Mouse (Mus musculus) adipose tissue, adult 10 weeks (tissue): Measurements from ENCODE around the gene Asb11. TPM values are rescaled to one million over a fixed set of nuclear protein-coding genes. Genes with fewer than 3 reads are reported as not detected.

Experiments used
- polyA plus RNA-seq: library from polyadenylated mRNA; stranded (reverse); fragments of 350-450 nt; fragmentation: Illumina TruSeq; extraction: RNeasy Lipid Tissue Mini Kit (QIAGEN cat#74804); gene quantifications from one replicate; pipeline ENCODE4 v1.2.3, GENCODE M21; 2014; ENCODE audit warnings: low read depth, low replicate concordance

Gene Asb11
- polyA plus RNA-seq = 70.4 TPM

GRCm38 (mm10) chrX:164436709-164437108, at the start of gene Asb11:
TSS of gene Asb11 (plus strand) at chrX:164436994.

GRCm38 (mm10) chrX:164419471-164419939, 17.3 kb upstream of the Asb11 start, which contains the start of gene Piga:
TSS of gene Piga (plus strand) at chrX:164419787.

GRCm38 (mm10) chrX:164505709-164506498, 69.1 kb downstream of the Asb11 start, which contains the start of gene Asb9:
TSS of gene Asb9 (plus strand) at chrX:164506327.

Other genes starting within 250 kb of the Asb11 start
- 1.6 TPM for gene Bmx, start 178.8 kb upstream of the Asb11 start, polyA plus RNA-seq
- 5.6 TPM for gene Pir, start 167.6 kb upstream of the Asb11 start, polyA plus RNA-seq
- gene Vegfd, start 63.6 kb upstream of the Asb11 start, polyA plus RNA-seq = 17.5 TPM
- 20.0 TPM for gene Piga, start 17.2 kb upstream of the Asb11 start, polyA plus RNA-seq
- 2.0 TPM for gene Asb9, start 69.3 kb downstream of the Asb11 start, polyA plus RNA-seq